Mouse (Mus musculus): ENCODE data around the gene Cdc34.

The Cdc34 gene

DNA sequence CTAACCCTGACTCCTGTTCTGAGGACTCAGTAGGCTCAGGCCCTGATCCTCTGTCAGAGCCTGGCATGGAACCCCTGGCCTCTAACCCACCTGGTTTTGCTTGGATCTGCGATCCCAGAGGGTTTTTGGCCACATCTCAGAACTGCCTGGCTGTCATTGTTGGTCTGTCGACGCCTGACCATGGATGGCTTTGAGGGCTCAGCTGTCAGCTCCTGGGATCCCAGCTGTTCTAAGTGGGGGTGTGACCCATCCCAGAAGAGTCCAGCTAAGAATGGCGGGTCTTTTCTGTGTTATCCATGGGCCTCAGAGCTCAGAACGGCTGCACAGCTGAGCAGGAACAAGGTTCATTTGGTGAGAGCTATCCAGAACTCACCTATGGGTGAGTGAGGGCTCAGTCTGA lies 39.1 kb downstream of the Cdc34 start:
- DNase-seq: no peak

DNA sequence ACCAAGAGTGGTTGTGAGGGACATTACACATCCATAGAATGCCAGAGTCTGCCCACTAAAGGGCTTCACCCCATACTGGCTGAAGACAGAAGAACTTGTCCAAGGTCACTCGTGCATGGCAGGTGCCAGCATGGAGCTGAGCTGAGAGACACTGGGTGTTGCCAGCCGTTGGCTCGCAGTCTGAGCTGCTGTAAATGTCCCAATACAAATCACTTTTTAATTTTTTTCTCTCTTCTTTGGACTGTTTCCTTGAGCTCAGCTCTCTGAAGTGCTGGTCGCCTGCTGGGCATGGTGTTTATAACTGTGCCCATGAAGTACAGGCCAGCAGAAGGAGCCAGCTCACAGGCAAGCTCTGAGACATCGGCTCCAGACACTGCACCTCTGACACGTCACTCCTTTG lies 41.1 kb downstream of the Cdc34 start:
- no peak for DNase-seq

DNA sequence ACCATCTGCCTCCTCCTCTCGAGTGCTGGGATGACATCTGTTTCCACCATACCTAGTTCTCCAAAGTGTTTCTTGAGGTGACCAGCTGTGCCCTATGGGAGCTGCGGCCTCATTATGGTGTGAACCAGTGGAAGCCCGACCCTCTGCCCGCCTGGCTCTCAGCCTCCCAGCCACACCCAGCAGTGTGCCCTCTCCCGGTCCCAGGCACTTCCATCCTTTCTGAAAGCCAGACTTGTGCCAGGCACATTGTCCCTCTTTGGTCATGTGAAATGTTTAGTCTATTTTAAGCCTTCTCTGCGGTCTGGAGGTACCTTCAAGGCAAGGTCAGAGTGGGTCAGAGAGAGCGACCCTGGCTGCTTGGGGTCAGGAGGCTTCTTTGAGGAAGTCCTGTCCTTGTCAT lies 41.7 kb downstream of the Cdc34 start:
- no peak for DNase-seq

DNA sequence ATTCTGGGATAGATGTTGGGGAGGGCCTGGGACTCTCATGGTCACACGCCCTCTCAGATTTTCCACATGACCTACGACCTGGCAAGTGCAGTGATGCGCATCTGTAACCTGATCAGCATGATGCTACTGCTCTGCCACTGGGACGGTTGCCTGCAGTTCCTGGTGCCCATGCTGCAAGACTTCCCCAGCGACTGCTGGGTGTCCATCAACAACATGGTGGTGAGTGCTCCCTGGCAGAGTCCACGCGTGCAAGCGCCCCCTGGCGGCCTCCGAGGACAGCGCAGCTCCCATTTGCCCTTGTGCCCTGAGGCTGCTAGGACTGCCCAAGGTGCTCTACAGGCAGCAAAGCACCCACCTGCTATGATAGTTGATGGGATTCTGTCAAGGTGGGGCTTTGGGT lies 44.1 kb downstream of the Cdc34 start:
- DNase-seq: no peak

DNA sequence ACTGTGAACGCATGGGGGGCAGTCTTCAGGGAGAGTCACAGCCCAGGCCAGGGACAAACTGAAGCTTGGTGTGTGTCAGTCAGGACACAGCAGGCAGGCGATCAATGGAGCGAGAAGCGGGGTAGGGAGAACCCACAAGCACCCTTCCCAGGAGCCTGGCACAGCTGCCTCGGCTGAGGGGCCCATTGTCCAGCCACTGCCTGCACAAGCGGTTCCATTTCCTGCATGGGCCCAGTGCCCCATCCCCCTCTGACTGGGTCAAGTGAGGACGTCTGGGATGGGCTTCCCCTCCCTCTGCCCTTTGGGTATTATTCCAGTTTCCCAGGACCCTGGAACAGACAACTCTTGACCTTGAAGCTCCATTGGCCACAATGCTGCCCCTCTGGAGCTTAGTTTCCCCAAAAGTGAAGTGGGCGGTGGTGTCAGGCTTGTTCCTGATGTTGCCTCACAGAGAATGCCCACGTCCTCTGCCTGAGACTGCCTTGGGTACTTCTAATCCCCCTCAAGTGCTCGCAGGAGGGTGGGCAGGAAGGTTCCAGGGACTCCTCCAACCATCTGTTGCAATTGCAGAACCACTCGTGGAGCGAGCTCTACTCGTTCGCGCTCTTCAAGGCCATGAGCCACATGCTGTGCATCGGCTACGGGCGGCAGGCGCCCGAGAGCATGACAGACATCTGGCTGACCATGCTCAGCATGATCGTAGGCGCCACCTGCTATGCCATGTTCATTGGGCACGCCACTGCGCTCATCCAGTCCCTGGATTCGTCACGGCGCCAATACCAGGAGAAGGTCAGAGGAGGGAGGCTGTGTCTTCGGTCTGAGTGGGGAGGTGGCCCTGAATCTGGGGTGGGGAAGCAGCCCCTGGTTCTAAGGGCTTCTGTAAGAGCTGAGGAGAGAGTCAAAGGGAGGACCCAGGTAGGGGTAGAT lies 46.6 kb downstream of the Cdc34 start:
- DNase-seq: no peak

DNA sequence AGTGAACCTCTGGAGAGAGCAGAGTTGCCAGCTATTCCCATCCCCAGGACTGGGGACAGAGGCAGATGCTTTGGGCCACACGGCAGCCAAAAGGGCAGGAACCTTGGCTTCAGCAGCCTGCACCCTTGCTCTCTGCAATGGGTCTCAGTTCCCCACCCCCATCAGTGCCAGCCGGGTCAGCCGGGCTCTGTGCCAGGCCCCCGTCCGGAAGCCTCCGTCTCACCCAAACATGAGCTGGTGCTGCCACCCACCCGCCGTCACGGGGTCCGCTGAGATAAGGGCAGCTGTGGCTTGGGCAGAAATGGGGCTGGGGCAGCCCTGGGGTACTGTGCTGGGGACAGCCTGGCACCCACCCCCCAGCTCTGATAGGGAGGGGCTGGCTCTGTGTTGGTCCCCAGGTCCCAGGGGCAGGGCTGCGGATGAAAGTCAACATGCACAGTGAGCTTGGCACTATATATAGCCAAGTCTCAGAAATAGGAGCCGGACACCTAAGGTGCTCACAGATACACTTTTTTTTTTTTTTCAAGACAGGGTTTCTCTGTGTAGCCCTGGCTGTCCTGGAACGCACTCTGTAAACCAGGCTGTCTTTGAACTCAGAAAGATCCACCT lies 47.5 kb downstream of the Cdc34 start:
- DNase-seq: no peak

DNA sequence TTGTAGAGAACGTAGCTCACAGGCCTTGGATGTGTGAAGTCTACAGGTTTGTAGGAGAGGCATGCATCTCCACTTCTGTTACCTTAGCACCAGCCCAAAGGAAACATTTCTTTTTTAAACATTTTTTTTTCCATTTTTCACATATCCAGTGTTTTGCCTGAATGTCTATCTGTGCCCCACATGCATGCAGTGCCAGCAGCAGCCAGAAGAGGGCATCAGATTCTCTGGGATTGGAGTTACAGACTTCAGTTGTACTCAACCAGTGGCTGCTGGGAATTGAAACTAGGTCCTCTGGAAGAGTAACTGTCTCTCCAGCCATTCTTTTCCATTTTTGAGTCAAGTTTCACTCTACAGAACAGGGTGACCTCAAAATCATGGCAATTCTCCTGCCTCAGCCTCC lies 50.5 kb downstream of the Cdc34 start:
- DNase-seq: no peak

DNA sequence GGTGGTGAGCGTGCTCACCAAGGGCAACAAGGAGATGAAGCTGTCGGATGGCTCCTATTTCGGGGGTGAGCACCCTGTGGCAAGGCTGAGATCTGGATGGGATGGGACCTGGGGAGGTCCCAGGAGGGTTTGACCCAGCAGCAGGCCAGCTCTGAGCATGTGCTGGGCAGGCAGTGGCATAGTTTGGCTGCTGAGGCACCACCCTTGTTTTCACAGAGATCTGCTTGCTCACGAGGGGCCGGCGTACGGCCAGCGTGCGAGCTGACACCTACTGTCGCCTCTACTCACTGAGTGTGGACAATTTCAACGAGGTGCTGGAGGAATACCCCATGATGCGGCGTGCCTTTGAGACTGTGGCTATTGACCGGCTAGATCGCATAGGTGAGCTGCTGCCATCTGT lies 51.9 kb downstream of the Cdc34 start:
- no peak for DNase-seq

DNA sequence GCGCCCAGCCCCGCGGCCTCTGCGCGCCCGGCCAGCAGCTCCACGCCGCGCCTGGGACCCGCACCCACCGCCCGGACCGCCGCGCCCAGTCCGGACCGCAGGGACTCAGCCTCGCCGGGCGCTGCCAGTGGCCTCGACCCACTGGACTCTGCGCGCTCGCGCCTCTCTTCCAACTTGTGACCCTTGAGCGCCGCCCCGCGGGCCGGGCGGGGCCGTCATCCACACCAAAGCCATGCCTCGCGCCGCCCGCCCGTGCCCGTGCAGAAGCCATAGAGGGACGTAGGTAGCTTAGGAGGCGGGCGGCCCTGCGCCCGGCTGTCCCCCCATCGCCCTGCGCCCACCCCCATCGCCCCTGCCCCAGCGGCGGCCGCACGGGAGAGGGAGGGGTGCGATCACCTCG lies 53.4 kb downstream of the Cdc34 start:
- DNase-seq: no peak

DNA sequence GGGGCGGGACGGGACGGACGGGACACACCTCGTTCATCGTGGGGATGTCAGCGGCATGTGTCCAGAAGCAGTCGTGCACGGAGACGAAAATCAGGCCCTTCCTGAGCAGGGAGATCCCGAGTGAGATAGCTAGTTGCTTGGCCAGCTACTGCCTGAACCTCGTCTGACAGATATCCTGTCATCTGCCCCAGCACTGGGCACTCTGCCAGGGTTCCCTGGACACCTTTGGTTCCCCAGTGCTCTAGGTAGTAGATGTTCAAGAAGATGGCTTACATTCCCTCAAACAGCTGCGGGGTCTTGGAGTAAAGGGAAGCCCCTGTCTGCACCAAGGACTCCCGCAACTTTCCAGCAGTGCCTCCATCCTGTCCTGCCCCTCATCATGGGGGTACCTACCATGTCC lies 54.7 kb downstream of the Cdc34 start:
- DNase-seq: no peak

Data from thymus, adult 18-20 months (tissue).